Mouse (Mus musculus): ENCODE measurements around the gene Tab1. TPM values are rescaled to one million over a fixed set of nuclear protein-coding genes. Genes with fewer than 3 reads are reported as not detected.

Tab1 gene
- polyA plus RNA-seq, 2 experiments: 9.4 to 11.9 TPM

GRCm38 (mm10) chr15:80202111-80202775 lies 69.3 kb downstream of the Tab1 start:
- Histone ChIP-seq H3K4me2 (ENCODE audit: low read depth) (no peak overlapping the region), H3K27ac (no peak overlapping the region), H3K9ac (replicated peaks) (no peak overlapping the region), H3K4me3 (ENCODE audit: insufficient read depth in 1 of 2, low read depth in 2 of 2, low read length in 2 of 2) (no peak overlapping the region), H3K9me3 (ENCODE audit: control insufficient read depth, low read length) (no peaks in the 10 kb centered on the region), H3K27me3 (ENCODE audit: control insufficient read depth, insufficient read depth, low read length) (no peaks in the 10 kb centered on the region), H3K4me1 (replicated peaks; ENCODE audit: control insufficient read depth in 2 of 2, insufficient read depth in 2 of 2, low read length in 1 of 2) (no peaks in the 10 kb centered on the region), H3K36me3 (replicated peaks; ENCODE audit: control insufficient read depth, insufficient read depth, low read depth) (no peaks in the 10 kb centered on the region)
- 58% methylated on average over 6 of the region's 6 CpGs for WGBS (ENCODE audit: insufficient replicate concordance)
- no peak for TF ChIP-seq EP300 (IDR thresholded peaks at IDR 0.05; ENCODE audit: low read depth)
- TF ChIP-seq CTCF (IDR thresholded peaks at IDR 0.05; ENCODE audit: low read depth): no peak
- DNase-seq (ENCODE audit: low read depth in 3 of 3, low spot score in 3 of 3) (no peak), ATAC-seq (ENCODE audit: insufficient read depth) (no peak)

- Histone ChIP-seq H3K4me3 (ENCODE audit: insufficient read depth in 1 of 2, low read depth in 2 of 2, low read length in 2 of 2) (no peak overlapping the region), H3K4me2 (ENCODE audit: low read depth) (no peak overlapping the region), H3K9ac (replicated peaks) (no peak overlapping the region), H3K36me3 (replicated peaks; ENCODE audit: control insufficient read depth, insufficient read depth, low read depth) (no peaks in the 10 kb centered on the region), H3K9me3 (ENCODE audit: control insufficient read depth, low read length) (no peaks in the 10 kb centered on the region), H3K4me1 (replicated peaks; ENCODE audit: control insufficient read depth in 2 of 2, insufficient read depth in 2 of 2, low read length in 1 of 2) (no peaks in the 10 kb centered on the region), H3K27me3 (ENCODE audit: control insufficient read depth, insufficient read depth, low read length) (no peaks in the 10 kb centered on the region), H3K27ac (no peak overlapping the region)
- ATAC-seq (ENCODE audit: insufficient read depth) (no peak), DNase-seq (ENCODE audit: low read depth in 3 of 3, low spot score in 3 of 3) (peak in 1 of 3 experiments; percentile 33)
- 14% methylated on average over 4 of the region's 4 CpGs for WGBS (ENCODE audit: insufficient replicate concordance)
- TF ChIP-seq CTCF (IDR thresholded peaks at IDR 0.05; ENCODE audit: low read depth): no peak
- TF ChIP-seq EP300 (IDR thresholded peaks at IDR 0.05; ENCODE audit: low read depth): no peak
Measured at GRCm38 (mm10) chr15:80203406-80203805, 70.5 kb downstream of the Tab1 start.

GRCm38 (mm10) chr15:80206057-80206565 lies 73.2 kb downstream of the Tab1 start:
- ATAC-seq (ENCODE audit: insufficient read depth): no peak
- 59% methylated on average over 3 of the region's 3 CpGs for WGBS (ENCODE audit: insufficient replicate concordance)
- DNase-seq (ENCODE audit: low read depth in 3 of 3, low spot score in 3 of 3): no peak
- H3K4me2 ChIP-seq (ENCODE audit: low read depth): no peak overlapping the region
- H3K36me3 ChIP-seq (replicated peaks; ENCODE audit: control insufficient read depth, insufficient read depth, low read depth): no peaks in the 10 kb centered on the region
- H3K4me3 ChIP-seq (ENCODE audit: insufficient read depth in 1 of 2, low read depth in 2 of 2, low read length in 2 of 2): no peak overlapping the region
- H3K4me1 ChIP-seq (replicated peaks; ENCODE audit: control insufficient read depth in 2 of 2, insufficient read depth in 2 of 2, low read length in 1 of 2): no peaks in the 10 kb centered on the region; a peak in 1 of 4 replicates
- no peaks in the 10 kb centered on the region for H3K27me3 ChIP-seq (ENCODE audit: control insufficient read depth, insufficient read depth, low read length)
- no peak overlapping the region for H3K9ac ChIP-seq (replicated peaks)
- H3K27ac ChIP-seq: no peak overlapping the region
- TF ChIP-seq EP300 (IDR thresholded peaks at IDR 0.05; ENCODE audit: low read depth): no peak
- TF ChIP-seq CTCF (IDR thresholded peaks at IDR 0.05; ENCODE audit: low read depth): no peak
- H3K9me3 ChIP-seq (ENCODE audit: control insufficient read depth, low read length): no peaks in the 10 kb centered on the region

- H3K27ac ChIP-seq: no peak overlapping the region
- 35% methylated on average over 4 of the region's 4 CpGs for WGBS (ENCODE audit: insufficient replicate concordance)
Measured at GRCm38 (mm10) chr15:80208446-80208845, 75.5 kb downstream of the Tab1 start.

More at GRCm38 (mm10) chr15:80208446-80208845, 75.5 kb downstream of the Tab1 start:
- DNase-seq (ENCODE audit: low read depth in 3 of 3, low spot score in 3 of 3) (no peak), ATAC-seq (ENCODE audit: insufficient read depth) (no peak)
- Histone ChIP-seq H3K36me3 (replicated peaks; ENCODE audit: control insufficient read depth, insufficient read depth, low read depth) (no peaks in the 10 kb centered on the region), H3K27me3 (ENCODE audit: control insufficient read depth, insufficient read depth, low read length) (no peaks in the 10 kb centered on the region), H3K9me3 (ENCODE audit: control insufficient read depth, low read length) (no peaks in the 10 kb centered on the region), H3K4me2 (ENCODE audit: low read depth) (no peak overlapping the region), H3K4me1 (replicated peaks; ENCODE audit: control insufficient read depth in 2 of 2, insufficient read depth in 2 of 2, low read length in 1 of 2) (peaks cover 0 to 2% of the 10 kb centered on the region in 2 experiments; a peak in 1 of 4 replicates), H3K4me3 (ENCODE audit: insufficient read depth in 1 of 2, low read depth in 2 of 2, low read length in 2 of 2) (no peak overlapping the region), H3K9ac (replicated peaks) (no peak overlapping the region)
- no peak for TF ChIP-seq EP300 (IDR thresholded peaks at IDR 0.05; ENCODE audit: low read depth)
- TF ChIP-seq CTCF (IDR thresholded peaks at IDR 0.05; ENCODE audit: low read depth): no peak

Other genes with a start within 250 kb of the Tab1 start
- gene Apobec3, start 241.5 kb upstream of the Tab1 start, polyA plus RNA-seq (2012; rRNA removed): 23.5 and 29.8 TPM in 2 replicates
- 34.3 and 35.9 TPM in 2 replicates for gene Apobec3, start 241.5 kb upstream of the Tab1 start, polyA plus RNA-seq (2014; fragmentation: Nextera tagmentation; extraction: Ambion mirVana)
- gene Cbx7, start 162.0 kb upstream of the Tab1 start, polyA plus RNA-seq (2012; rRNA removed): 2.5 and 2.6 TPM in 2 replicates
- gene Cbx7, start 162.0 kb upstream of the Tab1 start, polyA plus RNA-seq (2014; fragmentation: Nextera tagmentation; extraction: Ambion mirVana): 0.62 and 1.3 TPM in 2 replicates
- 1.5 and 1.7 TPM in 2 replicates for gene Pdgfb, start 118.2 kb upstream of the Tab1 start, polyA plus RNA-seq (2012; rRNA removed)
- gene Pdgfb, start 118.2 kb upstream of the Tab1 start, polyA plus RNA-seq (2014; fragmentation: Nextera tagmentation; extraction: Ambion mirVana): 0.71 and 0.92 TPM in 2 replicates
- 10.4 and 12.0 TPM in 2 replicates for gene Syngr1, start 41.8 kb upstream of the Tab1 start, polyA plus RNA-seq (2012; rRNA removed)
- 14.4 and 17.3 TPM in 2 replicates for gene Syngr1, start 41.8 kb upstream of the Tab1 start, polyA plus RNA-seq (2014; fragmentation: Nextera tagmentation; extraction: Ambion mirVana)
- 530 and 765 TPM in 2 replicates for gene Rpl3, start 41.3 kb upstream of the Tab1 start, polyA plus RNA-seq (2012; rRNA removed)
- 774 and 804 TPM in 2 replicates for gene Rpl3, start 41.3 kb upstream of the Tab1 start, polyA plus RNA-seq (2014; fragmentation: Nextera tagmentation; extraction: Ambion mirVana)
- 0.95 and 1.0 TPM in 2 replicates for gene Mgat3, start 40.6 kb downstream of the Tab1 start, polyA plus RNA-seq (2012; rRNA removed)
- gene Mgat3, start 40.6 kb downstream of the Tab1 start, polyA plus RNA-seq (2014; fragmentation: Nextera tagmentation; extraction: Ambion mirVana): 0.33 and 0.45 TPM in 2 replicates
- gene Mief1, start 100.9 kb downstream of the Tab1 start, polyA plus RNA-seq (2012; rRNA removed): 4.3 and 4.8 TPM in 2 replicates
- 13.3 and 14.5 TPM in 2 replicates for gene Mief1, start 100.9 kb downstream of the Tab1 start, polyA plus RNA-seq (2014; fragmentation: Nextera tagmentation; extraction: Ambion mirVana)
- not detected in 2 replicates for gene AC140267.1, start 102.7 kb downstream of the Tab1 start, polyA plus RNA-seq (2012; rRNA removed)
- gene AC140267.1, start 102.7 kb downstream of the Tab1 start, polyA plus RNA-seq (2014; fragmentation: Nextera tagmentation; extraction: Ambion mirVana): not detected in 2 replicates
- gene Atf4, start 122.1 kb downstream of the Tab1 start, polyA plus RNA-seq (2012; rRNA removed): 146 and 246 TPM in 2 replicates
- gene Atf4, start 122.1 kb downstream of the Tab1 start, polyA plus RNA-seq (2014; fragmentation: Nextera tagmentation; extraction: Ambion mirVana): 108 and 129 TPM in 2 replicates
- gene Rps19bp1, start 131.2 kb downstream of the Tab1 start, polyA plus RNA-seq (2012; rRNA removed): 16.2 and 25.6 TPM in 2 replicates
- gene Rps19bp1, start 131.2 kb downstream of the Tab1 start, polyA plus RNA-seq (2014; fragmentation: Nextera tagmentation; extraction: Ambion mirVana): 30.0 and 32.9 TPM in 2 replicates
- 0.01 and 0.02 TPM in 2 replicates for gene Cacna1i, start 154.1 kb downstream of the Tab1 start, polyA plus RNA-seq (2012; rRNA removed)
- 0.01 TPM in 1 of 2 replicates, not detected in the other for gene Cacna1i, start 154.1 kb downstream of the Tab1 start, polyA plus RNA-seq (2014; fragmentation: Nextera tagmentation; extraction: Ambion mirVana)

Measured in liver, embryonic 14.5 days (tissue).